Mouse (Mus musculus) lung, postnatal 0 days (tissue): ENCODE measurements at regions not wholly inside any gene's neighbourhood (a gene's known extent, or its start where the extent isn't known, plus 50 kb on each side); places are given as distances from the start of the nearest gene placed in this dataset.

ENCODE experiments used
- ATAC-seq: fragments of 200-750 bp; cut with Nextera tagmentation; 2 replicates; pipeline ENCODE4 v1.8.0; 2017; ENCODE audit warnings: moderate library complexity
- DNase-seq: peaks from one replicate; pipeline ENCODE4 v3.0.0-alpha.2; 2016; ENCODE audit warnings: low spot score
- H3K27ac ChIP-seq: fragments of 300-500 bp; sonication (generic); 2 replicates; pipeline ENCODE4 v1.5.1; 2014; ENCODE audit warnings: antibody characterized with exemption, mild to moderate bottlenecking, low read length, mixed read lengths
- H3K27me3 ChIP-seq: fragments of 300-500 bp; sonication (generic); replicated peaks from 2 replicates; pipeline ENCODE4 v1.6.1; 2014; ENCODE audit warnings: low read length, mixed read lengths; ENCODE audit not compliant: insufficient read depth
- H3K36me3 ChIP-seq: fragments of 300-500 bp; sonication (generic); 2 replicates; pipeline ENCODE4 v1.6.1; 2014; ENCODE audit warnings: low read length, mixed read lengths; ENCODE audit not compliant: insufficient read depth
- H3K4me1 ChIP-seq: fragments of 300-500 bp; sonication (generic); 2 replicates; pipeline ENCODE4 v1.6.1; 2014; ENCODE audit warnings: antibody characterized with exemption, low read depth, low read length, mixed read lengths; ENCODE audit not compliant: insufficient read depth
- H3K4me2 ChIP-seq: fragments of 300-500 bp; sonication (generic); replicated peaks from 2 replicates; pipeline ENCODE4 v1.6.1; 2014; ENCODE audit warnings: low read depth, mild to moderate bottlenecking, low read length, moderate library complexity, mixed read lengths
- H3K4me3 ChIP-seq: fragments of 300-500 bp; sonication (generic); 2 replicates; pipeline ENCODE4 v1.5.1; 2014; ENCODE audit warnings: low read depth, low read length
- H3K9ac ChIP-seq: fragments of 300-500 bp; sonication (generic); replicated peaks from 2 replicates; pipeline ENCODE4 v1.6.1; 2014; ENCODE audit warnings: low read depth, mild to moderate bottlenecking
- H3K9me3 ChIP-seq: fragments of 300-500 bp; sonication (generic); 2 replicates; pipeline ENCODE4 v1.6.1; 2016; ENCODE audit warnings: low read length, mixed read lengths
- CTCF ChIP-seq: IDR thresholded peaks from 2 replicates; pipeline ENCODE4 v1.5.1; 2016; ENCODE audit warnings: antibody characterized with exemption, mild to moderate bottlenecking
- EP300 ChIP-seq: IDR thresholded peaks from 2 replicates; pipeline ENCODE4 v1.6.1; 2016; ENCODE audit warnings: antibody characterized with exemption, mild to moderate bottlenecking, control low read depth
- WGBS: fragments of 180-500 bp; shearing (Covaris S2); extraction: QIAGEN DNeasy Blood & Tissue Kit; methylation state at CpG from one replicate; pipeline ENCODE4 v1.1.7; 2014; 5-methylcytosine and 5-hydroxymethylcytosine counted together

- H3K9ac ChIP-seq, result no peak overlapping the region
- H3K27me3 ChIP-seq, result no peaks in the 10 kb centered on the region
- no peak overlapping the region for H3K4me2 ChIP-seq
- H3K4me3 ChIP-seq, result no peak overlapping the region
- DNase-seq, result no peak
- WGBS, result 34% methylated on average over 1 of the region's 1 CpGs
- H3K4me1 ChIP-seq, result no peaks in the 10 kb centered on the region
- H3K9me3 ChIP-seq, result no peaks in the 10 kb centered on the region
- no peak overlapping the region for H3K27ac ChIP-seq
- H3K36me3 ChIP-seq, result no peaks in the 10 kb centered on the region
- TF ChIP-seq EP300 (no peak), CTCF (no peak)
- ATAC-seq, result no peak
Observed at GRCm38 (mm10) chr14:58816540-58816876, 326.2 kb downstream of the 1700129C05Rik start.

GRCm38 (mm10) chr14:58815616-58816539 lies 326.8 kb downstream of the 1700129C05Rik start:
- TF ChIP-seq CTCF (no peak), EP300 (no peak)
- WGBS, result 35% methylated on average over 11 of the region's 11 CpGs
- no peak overlapping the region for H3K9ac ChIP-seq
- H3K4me3 ChIP-seq, result no peak overlapping the region
- no peaks in the 10 kb centered on the region for H3K9me3 ChIP-seq
- H3K27ac ChIP-seq, result no peak overlapping the region
- H3K4me2 ChIP-seq, result no peak overlapping the region
- no peaks in the 10 kb centered on the region for H3K4me1 ChIP-seq
- ATAC-seq, result peak; percentile 13; the same call in 1 of the 2 replicates
- no peaks in the 10 kb centered on the region for H3K36me3 ChIP-seq
- H3K27me3 ChIP-seq, result no peaks in the 10 kb centered on the region
- peak; percentile 13 for DNase-seq

DNA sequence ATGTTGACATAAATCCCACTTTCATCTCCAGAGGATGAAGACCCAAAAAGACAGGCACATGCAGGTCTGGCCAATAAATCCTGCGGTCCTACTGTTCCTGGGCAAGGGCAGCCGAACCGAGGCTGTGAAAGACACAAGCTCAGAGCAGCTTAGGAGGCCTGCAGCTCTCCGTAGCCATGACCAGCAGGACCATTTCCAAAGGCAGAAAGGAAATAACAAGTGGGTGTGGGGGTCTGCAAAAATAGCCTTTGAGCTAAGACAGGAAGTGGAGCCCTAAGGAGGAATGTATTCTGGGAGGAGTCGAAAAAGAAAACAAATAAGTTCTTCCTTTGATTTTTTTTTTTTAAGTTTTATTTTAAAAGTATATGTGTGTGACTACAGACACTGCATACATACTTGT lies 330.1 kb downstream of the 1700129C05Rik start:
- Histone ChIP-seq H3K36me3 (no peaks in the 10 kb centered on the region), H3K27ac (peak overlapping the region; percentile 69), H3K4me3 (no peak overlapping the region), H3K4me2 (no peak overlapping the region), H3K9me3 (no peaks in the 10 kb centered on the region), H3K9ac (no peak overlapping the region), H3K4me1 (no peaks in the 10 kb centered on the region), H3K27me3 (no peaks in the 10 kb centered on the region)
- DNase-seq, result peak; percentile 73
- 49% methylated on average over 5 of the region's 5 CpGs for WGBS
- TF ChIP-seq EP300 (peak; percentile 89), CTCF (no peak)
- peak; percentile 90 for ATAC-seq

GRCm38 (mm10) chr14:58801402-58801861 lies 341.3 kb downstream of the 1700129C05Rik start:
- Histone ChIP-seq H3K4me3 (no peak overlapping the region), H3K27me3 (no peaks in the 10 kb centered on the region), H3K9ac (no peak overlapping the region), H3K4me1 (no peaks in the 10 kb centered on the region), H3K9me3 (no peaks in the 10 kb centered on the region), H3K36me3 (no peaks in the 10 kb centered on the region), H3K27ac (no peak overlapping the region), H3K4me2 (no peak overlapping the region)
- DNase-seq, result no peak
- TF ChIP-seq CTCF, result no peak
- TF ChIP-seq EP300, result no peak
- ATAC-seq, result no peak

GRCm38 (mm10) chr14:58788190-58788945 lies 354.3 kb downstream of the 1700129C05Rik start:
- WGBS, result 47% methylated on average over 10 of the region's 10 CpGs
- Histone ChIP-seq H3K9me3 (no peaks in the 10 kb centered on the region), H3K9ac (no peak overlapping the region), H3K4me1 (peaks cover 3% of the 10 kb centered on the region; the same call in 1 of the 2 replicates), H3K4me3 (no peak overlapping the region), H3K4me2 (no peak overlapping the region), H3K27me3 (no peaks in the 10 kb centered on the region), H3K27ac (no peak overlapping the region), H3K36me3 (no peaks in the 10 kb centered on the region)
- peak; percentile 32 for DNase-seq
- ATAC-seq, result no peak; the same call in 1 of the 2 replicates
- no peak for TF ChIP-seq EP300
- TF ChIP-seq CTCF, result no peak

- Histone ChIP-seq H3K9me3 (no peaks in the 10 kb centered on the region), H3K4me1 (peaks cover 3% of the 10 kb centered on the region; the same call in 1 of the 2 replicates), H3K4me2 (no peak overlapping the region), H3K4me3 (no peak overlapping the region), H3K9ac (no peak overlapping the region), H3K36me3 (no peaks in the 10 kb centered on the region), H3K27ac (no peak overlapping the region), H3K27me3 (no peaks in the 10 kb centered on the region)
- WGBS, result 60% methylated on average over 2 of the region's 2 CpGs
- TF ChIP-seq EP300 (no peak), CTCF (no peak)
- DNase-seq, result no peak
- ATAC-seq, result no peak
Observed at GRCm38 (mm10) chr14:58787618-58788017, 355.1 kb downstream of the 1700129C05Rik start.
